Mouse (Mus musculus): ENCODE data around the gene Dusp1. TPM values are rescaled to one million over a fixed set of nuclear protein-coding genes. Genes with fewer than 3 reads are reported as not detected.
A peak's percentile ranks its signal among the peaks of the same experiment; 100 is the strongest.

Gene Dusp1
- polyA plus RNA-seq, 1 experiment: 33.5 TPM

GRCm38 (mm10) chr17:26578771-26579170, 16.8 kb upstream of the Dusp1 start:
- H3K27me3 ChIP-seq (ENCODE audit: control insufficient read depth, insufficient read depth, low read length): no peaks in the 10 kb centered on the region
- 93% methylated on average over 11 of the region's 11 CpGs for WGBS
- H3K4me3 ChIP-seq (ENCODE audit: low read depth, low read length): no peak overlapping the region
- peaks cover 1% of the 10 kb centered on the region; the same call in 1 of the 2 replicates for H3K36me3 ChIP-seq (ENCODE audit: control insufficient read depth, insufficient read depth, low read length)
- peaks cover 7% of the 10 kb centered on the region for H3K4me1 ChIP-seq (ENCODE audit: control insufficient read depth, insufficient read depth, insufficient read length, low read length)
- TF ChIP-seq POLR2A (IDR thresholded peaks at IDR 0.05; ENCODE audit: low read depth, low read length) (no peak), CTCF (IDR thresholded peaks at IDR 0.05; ENCODE audit: extremely low read depth, insufficient read length, insufficient replicate concordance, low read depth, low read length) (no peak)
- H3K27ac ChIP-seq (ENCODE audit: insufficient read depth, low read depth, low read length): no peak overlapping the region

- Histone ChIP-seq H3K36me3 (ENCODE audit: control insufficient read depth, insufficient read depth, low read length) (peaks cover 1% of the 10 kb centered on the region; the same call in 1 of the 2 replicates), H3K27me3 (ENCODE audit: control insufficient read depth, insufficient read depth, low read length) (no peaks in the 10 kb centered on the region), H3K4me1 (ENCODE audit: control insufficient read depth, insufficient read depth, insufficient read length, low read length) (peaks cover 4% of the 10 kb centered on the region), H3K4me3 (ENCODE audit: low read depth, low read length) (no peak overlapping the region), H3K27ac (ENCODE audit: insufficient read depth, low read depth, low read length) (no peak overlapping the region)
- TF ChIP-seq CTCF (IDR thresholded peaks at IDR 0.05; ENCODE audit: extremely low read depth, insufficient read length, insufficient replicate concordance, low read depth, low read length) (no peak), POLR2A (IDR thresholded peaks at IDR 0.05; ENCODE audit: low read depth, low read length) (no peak)
- whole genome bisulfite sequencing: 79% methylated on average over 7 of the region's 7 CpGs
Observed at GRCm38 (mm10) chr17:26578162-26578561, 16.2 kb upstream of the Dusp1 start.

- WGBS: 71% methylated on average over 11 of the region's 11 CpGs
- H3K27me3 ChIP-seq (ENCODE audit: control insufficient read depth, insufficient read depth, low read length): no peaks in the 10 kb centered on the region
- H3K4me3 ChIP-seq (ENCODE audit: low read depth, low read length): no peak overlapping the region
- H3K36me3 ChIP-seq (ENCODE audit: control insufficient read depth, insufficient read depth, low read length): peaks cover 1% of the 10 kb centered on the region; the same call in 1 of the 2 replicates
- H3K4me1 ChIP-seq (ENCODE audit: control insufficient read depth, insufficient read depth, insufficient read length, low read length): peaks cover 4% of the 10 kb centered on the region
- no peak for TF ChIP-seq POLR2A (IDR thresholded peaks at IDR 0.05; ENCODE audit: low read depth, low read length)
- no peak for TF ChIP-seq CTCF (IDR thresholded peaks at IDR 0.05; ENCODE audit: extremely low read depth, insufficient read length, insufficient replicate concordance, low read depth, low read length)
- peak overlapping the region; percentile 18; the same call in 1 of the 2 replicates for H3K27ac ChIP-seq (ENCODE audit: insufficient read depth, low read depth, low read length)
Observed at GRCm38 (mm10) chr17:26577309-26577708, 15.4 kb upstream of the Dusp1 start.

GRCm38 (mm10) chr17:26576833-26577232, 14.9 kb upstream of the Dusp1 start:
- Histone ChIP-seq H3K36me3 (ENCODE audit: control insufficient read depth, insufficient read depth, low read length) (peaks cover 1% of the 10 kb centered on the region; the same call in 1 of the 2 replicates), H3K4me3 (ENCODE audit: low read depth, low read length) (no peak overlapping the region), H3K4me1 (ENCODE audit: control insufficient read depth, insufficient read depth, insufficient read length, low read length) (peaks cover 4% of the 10 kb centered on the region), H3K27ac (ENCODE audit: insufficient read depth, low read depth, low read length) (peak overlapping the region; percentile 18; the same call in 1 of the 2 replicates), H3K27me3 (ENCODE audit: control insufficient read depth, insufficient read depth, low read length) (no peaks in the 10 kb centered on the region)
- TF ChIP-seq CTCF (IDR thresholded peaks at IDR 0.05; ENCODE audit: extremely low read depth, insufficient read length, insufficient replicate concordance, low read depth, low read length) (no peak), POLR2A (IDR thresholded peaks at IDR 0.05; ENCODE audit: low read depth, low read length) (no peak)
- WGBS: 60% methylated on average over 7 of the region's 7 CpGs

GRCm38 (mm10) chr17:26575786-26576690, 14.1 kb upstream of the Dusp1 start:
- WGBS: 83% methylated on average over 12 of the region's 12 CpGs

GRCm38 (mm10) chr17:26574701-26575100, 12.8 kb upstream of the Dusp1 start:
- no peaks in the 10 kb centered on the region for H3K27me3 ChIP-seq (ENCODE audit: control insufficient read depth, insufficient read depth, low read length)
- WGBS: 79% methylated on average over 5 of the region's 5 CpGs
- H3K36me3 ChIP-seq (ENCODE audit: control insufficient read depth, insufficient read depth, low read length): peaks cover 1% of the 10 kb centered on the region; the same call in 1 of the 2 replicates
- no peak overlapping the region for H3K27ac ChIP-seq (ENCODE audit: insufficient read depth, low read depth, low read length)
- no peak for TF ChIP-seq POLR2A (IDR thresholded peaks at IDR 0.05; ENCODE audit: low read depth, low read length)
- TF ChIP-seq CTCF (IDR thresholded peaks at IDR 0.05; ENCODE audit: extremely low read depth, insufficient read length, insufficient replicate concordance, low read depth, low read length): no peak
- peaks cover 12% of the 10 kb centered on the region for H3K4me1 ChIP-seq (ENCODE audit: control insufficient read depth, insufficient read depth, insufficient read length, low read length)
- no peak overlapping the region for H3K4me3 ChIP-seq (ENCODE audit: low read depth, low read length)

More at GRCm38 (mm10) chr17:26575786-26576690, 14.1 kb upstream of the Dusp1 start:
- H3K27me3 ChIP-seq (ENCODE audit: control insufficient read depth, insufficient read depth, low read length): no peaks in the 10 kb centered on the region
- H3K27ac ChIP-seq (ENCODE audit: insufficient read depth, low read depth, low read length): no peak overlapping the region
- no peak overlapping the region for H3K4me3 ChIP-seq (ENCODE audit: low read depth, low read length)
- H3K36me3 ChIP-seq (ENCODE audit: control insufficient read depth, insufficient read depth, low read length): peaks cover 1% of the 10 kb centered on the region; the same call in 1 of the 2 replicates
- peaks cover 9% of the 10 kb centered on the region for H3K4me1 ChIP-seq (ENCODE audit: control insufficient read depth, insufficient read depth, insufficient read length, low read length)
- TF ChIP-seq CTCF (IDR thresholded peaks at IDR 0.05; ENCODE audit: extremely low read depth, insufficient read length, insufficient replicate concordance, low read depth, low read length) (no peak), POLR2A (IDR thresholded peaks at IDR 0.05; ENCODE audit: low read depth, low read length) (no peak)

GRCm38 (mm10) chr17:26574118-26574517, 12.2 kb upstream of the Dusp1 start:
- Histone ChIP-seq H3K4me3 (ENCODE audit: low read depth, low read length) (no peak overlapping the region), H3K27me3 (ENCODE audit: control insufficient read depth, insufficient read depth, low read length) (no peaks in the 10 kb centered on the region), H3K27ac (ENCODE audit: insufficient read depth, low read depth, low read length) (no peak overlapping the region), H3K4me1 (ENCODE audit: control insufficient read depth, insufficient read depth, insufficient read length, low read length) (peaks cover 12% of the 10 kb centered on the region), H3K36me3 (ENCODE audit: control insufficient read depth, insufficient read depth, low read length) (peaks cover 1% of the 10 kb centered on the region; the same call in 1 of the 2 replicates)
- 80% methylated on average over 11 of the region's 11 CpGs for WGBS
- TF ChIP-seq POLR2A (IDR thresholded peaks at IDR 0.05; ENCODE audit: low read depth, low read length) (no peak), CTCF (IDR thresholded peaks at IDR 0.05; ENCODE audit: extremely low read depth, insufficient read length, insufficient replicate concordance, low read depth, low read length) (no peak)

All from small intestine, adult 2 months (tissue).